Mouse (Mus musculus): Measurements from ENCODE around the gene Gstm6. TPM values are rescaled to one million over a fixed set of nuclear protein-coding genes. Genes with fewer than 3 reads are reported as not detected.
"Not testable (repeated sequence)": the region's sequence is repeated elsewhere in the genome, so short reads cannot be mapped to it uniquely, and the experiment has no call there.

Gene Gstm6
- 13.3 and 14.4 TPM in 2 replicates for polyA plus RNA-seq (2014; fragmentation: Nextera tagmentation; extraction: Ambion mirVana)

GRCm38 (mm10) chr3:107943239-107943990 lies at the start of gene Gstm6:
Gstm6 (minus strand) TSS chr3:107943749.
- DNase-seq (peak; percentile 87), ATAC-seq (ENCODE audit: low FRiP score, low TSS enrichment) (peak; percentile 75)
- Histone ChIP-seq H3K4me1 (ENCODE audit: control insufficient read depth, insufficient read depth, low read length) (0 out of 2 replicates have a peak, but pooled peaks cover 4% of the 10 kb centered on the region), H3K9ac (replicated peaks; ENCODE audit: low read length) (peak within 1 kb of the TSS; percentile 41), H3K4me3 (replicated peaks; ENCODE audit: low read depth, low read length) (peak within 1 kb of the TSS; percentile 27), H3K36me3 (ENCODE audit: control insufficient read depth, insufficient read depth, low read length) (no peaks in the 10 kb centered on the region), H3K27ac (replicated peaks; ENCODE audit: low read depth, low read length) (peak within 1 kb of the TSS; percentile 64), H3K4me2 (ENCODE audit: low read length) (peak within 1 kb of the TSS; percentile 55), H3K9me3 (ENCODE audit: control insufficient read depth, low read length) (no peaks in the 10 kb centered on the region), H3K27me3 (ENCODE audit: control insufficient read depth, insufficient read depth, low read length) (no peaks in the 10 kb centered on the region)
- 16% methylated on average over 20 of the region's 20 CpGs for whole genome bisulfite sequencing

GRCm38 (mm10) chr3:107986041-107986562 lies 42.6 kb upstream of the Gstm6 start, which contains the start of gene Gstm2:
Gstm2 (minus strand) TSS chr3:107986453.
- no peaks in the 10 kb centered on the region for H3K4me1 ChIP-seq (ENCODE audit: control insufficient read depth, insufficient read depth, low read length)
- no peak for DNase-seq

GRCm38 (mm10) chr3:107985141-107985540 lies 41.6 kb upstream of the Gstm6 start:
- H3K36me3 ChIP-seq (ENCODE audit: control insufficient read depth, insufficient read depth, low read length); H3K4me1 ChIP-seq (ENCODE audit: control insufficient read depth, insufficient read depth, low read length); H3K4me2 ChIP-seq (ENCODE audit: low read length); DNase-seq; H3K27ac ChIP-seq (replicated peaks; ENCODE audit: low read depth, low read length); H3K9ac ChIP-seq (replicated peaks; ENCODE audit: low read length); H3K27me3 ChIP-seq (ENCODE audit: control insufficient read depth, insufficient read depth, low read length); H3K4me3 ChIP-seq (replicated peaks; ENCODE audit: low read depth, low read length); ATAC-seq (ENCODE audit: low FRiP score, low TSS enrichment); H3K9me3 ChIP-seq (ENCODE audit: control insufficient read depth, low read length): not testable (repeated sequence)
- WGBS, result 96% methylated on average over 2 of the region's 2 CpGs

More at GRCm38 (mm10) chr3:107986041-107986562, 42.6 kb upstream of the Gstm6 start, which contains the start of gene Gstm2:
- H3K36me3 ChIP-seq (ENCODE audit: control insufficient read depth, insufficient read depth, low read length), result no peaks in the 10 kb centered on the region
- H3K27ac ChIP-seq (replicated peaks; ENCODE audit: low read depth, low read length), result no peak within 1 kb of the TSS
- H3K4me2 ChIP-seq (ENCODE audit: low read length), result no peak within 1 kb of the TSS
- H3K9ac ChIP-seq (replicated peaks; ENCODE audit: low read length), result no peak within 1 kb of the TSS
- H3K9me3 ChIP-seq (ENCODE audit: control insufficient read depth, low read length), result no peaks in the 10 kb centered on the region
- no peaks in the 10 kb centered on the region for H3K27me3 ChIP-seq (ENCODE audit: control insufficient read depth, insufficient read depth, low read length)
- H3K4me3 ChIP-seq (replicated peaks; ENCODE audit: low read depth, low read length), result no peak within 1 kb of the TSS
- 69% methylated on average over 8 of the region's 8 CpGs for WGBS
- ATAC-seq (ENCODE audit: low FRiP score, low TSS enrichment), result no peak

- H3K27me3 ChIP-seq (ENCODE audit: control insufficient read depth, insufficient read depth, low read length), result no peaks in the 10 kb centered on the region
- no peak overlapping the region for H3K27ac ChIP-seq (replicated peaks; ENCODE audit: low read depth, low read length)
- WGBS, result 92% methylated on average over 5 of the region's 5 CpGs
- no peak overlapping the region for H3K4me3 ChIP-seq (replicated peaks; ENCODE audit: low read depth, low read length)
- H3K36me3 ChIP-seq (ENCODE audit: control insufficient read depth, insufficient read depth, low read length), result no peaks in the 10 kb centered on the region
- H3K4me2 ChIP-seq (ENCODE audit: low read length), result no peak overlapping the region
- no peak overlapping the region for H3K9ac ChIP-seq (replicated peaks; ENCODE audit: low read length)
- DNase-seq (no peak), ATAC-seq (ENCODE audit: low FRiP score, low TSS enrichment) (no peak)
- H3K4me1 ChIP-seq (ENCODE audit: control insufficient read depth, insufficient read depth, low read length), result no peaks in the 10 kb centered on the region
- no peaks in the 10 kb centered on the region for H3K9me3 ChIP-seq (ENCODE audit: control insufficient read depth, low read length)
Observed at GRCm38 (mm10) chr3:107984471-107984870, 40.9 kb upstream of the Gstm6 start.

- 80% methylated on average over 3 of the region's 3 CpGs for WGBS
- Histone ChIP-seq H3K36me3 (ENCODE audit: control insufficient read depth, insufficient read depth, low read length) (no peaks in the 10 kb centered on the region), H3K9ac (replicated peaks; ENCODE audit: low read length) (no peak overlapping the region), H3K4me1 (ENCODE audit: control insufficient read depth, insufficient read depth, low read length) (no peaks in the 10 kb centered on the region), H3K27ac (replicated peaks; ENCODE audit: low read depth, low read length) (no peak overlapping the region), H3K4me2 (ENCODE audit: low read length) (no peak overlapping the region), H3K9me3 (ENCODE audit: control insufficient read depth, low read length) (no peaks in the 10 kb centered on the region), H3K4me3 (replicated peaks; ENCODE audit: low read depth, low read length) (no peak overlapping the region), H3K27me3 (ENCODE audit: control insufficient read depth, insufficient read depth, low read length) (no peaks in the 10 kb centered on the region)
- DNase-seq (no peak), ATAC-seq (ENCODE audit: low FRiP score, low TSS enrichment) (no peak)
Observed at GRCm38 (mm10) chr3:107983771-107984170, 40.2 kb upstream of the Gstm6 start.

GRCm38 (mm10) chr3:107982726-107983125 lies 39.2 kb upstream of the Gstm6 start:
- no peak overlapping the region for H3K4me2 ChIP-seq (ENCODE audit: low read length)
- no peak overlapping the region for H3K4me3 ChIP-seq (replicated peaks; ENCODE audit: low read depth, low read length)
- no peaks in the 10 kb centered on the region for H3K9me3 ChIP-seq (ENCODE audit: control insufficient read depth, low read length)
- H3K27ac ChIP-seq (replicated peaks; ENCODE audit: low read depth, low read length), result no peak overlapping the region
- no peaks in the 10 kb centered on the region for H3K4me1 ChIP-seq (ENCODE audit: control insufficient read depth, insufficient read depth, low read length)
- H3K36me3 ChIP-seq (ENCODE audit: control insufficient read depth, insufficient read depth, low read length), result no peaks in the 10 kb centered on the region
- DNase-seq (no peak), ATAC-seq (ENCODE audit: low FRiP score, low TSS enrichment) (no peak)
- H3K9ac ChIP-seq (replicated peaks; ENCODE audit: low read length), result no peak overlapping the region
- WGBS, result 76% methylated on average over 6 of the region's 6 CpGs
- no peaks in the 10 kb centered on the region for H3K27me3 ChIP-seq (ENCODE audit: control insufficient read depth, insufficient read depth, low read length)

GRCm38 (mm10) chr3:107981261-107981660 lies 37.7 kb upstream of the Gstm6 start:
- no peaks in the 10 kb centered on the region for H3K36me3 ChIP-seq (ENCODE audit: control insufficient read depth, insufficient read depth, low read length)
- H3K4me2 ChIP-seq (ENCODE audit: low read length), result no peak overlapping the region
- 66% methylated on average over 3 of the region's 3 CpGs for WGBS
- H3K4me3 ChIP-seq (replicated peaks; ENCODE audit: low read depth, low read length), result no peak overlapping the region
- DNase-seq (no peak), ATAC-seq (ENCODE audit: low FRiP score, low TSS enrichment) (no peak)
- no peaks in the 10 kb centered on the region for H3K4me1 ChIP-seq (ENCODE audit: control insufficient read depth, insufficient read depth, low read length)
- no peaks in the 10 kb centered on the region for H3K9me3 ChIP-seq (ENCODE audit: control insufficient read depth, low read length)
- no peak overlapping the region for H3K27ac ChIP-seq (replicated peaks; ENCODE audit: low read depth, low read length)
- H3K27me3 ChIP-seq (ENCODE audit: control insufficient read depth, insufficient read depth, low read length), result no peaks in the 10 kb centered on the region
- H3K9ac ChIP-seq (replicated peaks; ENCODE audit: low read length), result no peak overlapping the region

- Histone ChIP-seq H3K4me3 (replicated peaks; ENCODE audit: low read depth, low read length) (no peak overlapping the region), H3K4me2 (ENCODE audit: low read length) (no peak overlapping the region), H3K27me3 (ENCODE audit: control insufficient read depth, insufficient read depth, low read length) (no peaks in the 10 kb centered on the region), H3K27ac (replicated peaks; ENCODE audit: low read depth, low read length) (no peak overlapping the region), H3K4me1 (ENCODE audit: control insufficient read depth, insufficient read depth, low read length) (no peaks in the 10 kb centered on the region), H3K9me3 (ENCODE audit: control insufficient read depth, low read length) (no peaks in the 10 kb centered on the region), H3K9ac (replicated peaks; ENCODE audit: low read length) (no peak overlapping the region), H3K36me3 (ENCODE audit: control insufficient read depth, insufficient read depth, low read length) (no peaks in the 10 kb centered on the region)
- no peak for DNase-seq
- no peak for ATAC-seq (ENCODE audit: low FRiP score, low TSS enrichment)
- WGBS, result 88% methylated on average over 3 of the region's 3 CpGs
Observed at GRCm38 (mm10) chr3:107977691-107978090, 34.1 kb upstream of the Gstm6 start.

- no peaks in the 10 kb centered on the region for H3K36me3 ChIP-seq (ENCODE audit: control insufficient read depth, insufficient read depth, low read length)
- H3K27me3 ChIP-seq (ENCODE audit: control insufficient read depth, insufficient read depth, low read length), result no peaks in the 10 kb centered on the region
- H3K9ac ChIP-seq (replicated peaks; ENCODE audit: low read length), result no peak overlapping the region
- DNase-seq, result no peak
- ATAC-seq (ENCODE audit: low FRiP score, low TSS enrichment), result no peak
- H3K4me1 ChIP-seq (ENCODE audit: control insufficient read depth, insufficient read depth, low read length), result no peaks in the 10 kb centered on the region
- WGBS, result 82% methylated on average over 1 of the region's 1 CpGs
- no peaks in the 10 kb centered on the region for H3K9me3 ChIP-seq (ENCODE audit: control insufficient read depth, low read length)
- no peak overlapping the region for H3K4me3 ChIP-seq (replicated peaks; ENCODE audit: low read depth, low read length)
- H3K4me2 ChIP-seq (ENCODE audit: low read length), result no peak overlapping the region
- no peak overlapping the region for H3K27ac ChIP-seq (replicated peaks; ENCODE audit: low read depth, low read length)
Observed at GRCm38 (mm10) chr3:107974237-107974636, 30.7 kb upstream of the Gstm6 start.
